Mouse (Mus musculus): ENCODE measurements around the gene Caln1. TPM values are rescaled to one million over a fixed set of nuclear protein-coding genes. Genes with fewer than 3 reads are reported as not detected.

Caln1 gene
- polyA plus RNA-seq, 1 experiment from 2014 or later, result not detected

- 74% methylated on average over 6 of the region's 7 CpGs for WGBS (ENCODE audit: missing documents)
- no peak overlapping the region for H3K27ac ChIP-seq
- H3K4me3 ChIP-seq (ENCODE audit: inconsistent target), result no peak overlapping the region
- H3K36me3 ChIP-seq (ENCODE audit: inconsistent target), result no peaks in the 10 kb centered on the region
- H3K79me2 ChIP-seq (ENCODE audit: inconsistent target), result no peaks in the 10 kb centered on the region
Measured at GRCm38 (mm10) chr5:130355223-130355622, 14.0 kb upstream of the Caln1 start.

DNA sequence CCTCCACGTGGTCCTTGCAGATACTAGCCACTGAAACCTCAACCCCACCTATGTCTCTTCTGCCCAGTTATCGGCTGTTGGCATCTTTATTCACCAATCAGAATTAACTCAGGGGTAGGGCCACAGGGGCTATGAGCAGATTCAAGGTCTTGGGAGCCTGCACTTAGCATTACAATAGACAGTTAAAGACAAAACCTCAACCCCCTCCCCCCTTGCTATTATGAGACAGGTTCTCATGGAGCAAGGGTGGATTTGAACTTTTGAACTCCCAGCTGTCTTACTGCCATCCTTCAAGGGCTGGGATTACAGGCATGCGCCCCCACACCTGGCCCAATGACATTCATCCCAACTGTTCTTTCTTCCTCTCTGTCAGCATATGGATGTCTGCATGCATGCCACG is 6.1 kb upstream of the Caln1 start:
- 68% methylated on average over 4 of the region's 4 CpGs for WGBS (ENCODE audit: missing documents)
- no peak overlapping the region for H3K27ac ChIP-seq
- no peaks in the 10 kb centered on the region for H3K36me3 ChIP-seq (ENCODE audit: inconsistent target)
- H3K79me2 ChIP-seq (ENCODE audit: inconsistent target), result no peaks in the 10 kb centered on the region
- no peak overlapping the region for H3K4me3 ChIP-seq (ENCODE audit: inconsistent target)

DNA sequence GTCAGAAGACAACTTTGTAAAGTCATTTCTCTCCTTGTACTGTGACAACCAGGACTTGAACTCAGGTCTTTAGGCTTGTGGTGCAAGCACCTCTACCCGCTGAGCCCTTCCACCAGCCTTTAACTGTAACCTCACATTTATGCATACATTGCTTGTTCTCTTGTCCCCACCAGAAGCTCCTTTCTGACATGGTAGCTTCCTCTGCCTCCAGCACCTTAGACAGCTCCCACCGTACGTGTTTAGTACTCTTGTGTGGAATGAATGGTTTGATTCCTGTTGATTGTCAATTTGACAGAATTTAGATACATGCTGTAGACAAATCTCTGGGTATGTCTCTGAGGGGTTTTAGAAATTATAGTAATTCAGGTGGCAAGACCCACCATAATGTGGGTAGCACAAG is 5.5 kb upstream of the Caln1 start:
- H3K27ac ChIP-seq, result no peak overlapping the region
- WGBS (ENCODE audit: missing documents), result 41% methylated on average over 3 of the region's 3 CpGs
- no peak overlapping the region for H3K4me3 ChIP-seq (ENCODE audit: inconsistent target)
- H3K36me3 ChIP-seq (ENCODE audit: inconsistent target), result no peaks in the 10 kb centered on the region
- H3K79me2 ChIP-seq (ENCODE audit: inconsistent target), result no peaks in the 10 kb centered on the region

DNA sequence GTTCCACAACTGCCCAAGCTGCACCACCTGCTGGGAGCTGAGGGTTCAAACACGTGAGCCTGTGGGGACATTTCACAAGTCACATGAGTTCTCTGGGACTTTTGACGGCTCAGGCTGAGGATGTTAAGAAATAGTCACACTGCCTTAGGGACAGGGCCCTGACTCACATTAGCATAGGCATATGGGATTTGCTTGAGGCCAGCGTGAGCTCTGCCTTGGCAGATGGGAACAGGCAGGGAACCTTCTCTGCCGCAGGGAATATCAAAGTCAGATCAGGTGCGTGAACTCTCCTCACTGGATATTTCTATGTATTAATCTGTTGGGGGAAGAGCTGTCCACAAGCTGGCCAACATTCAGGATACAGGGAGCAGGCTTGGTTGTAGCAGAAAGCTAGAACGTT is 1.0 kb upstream of the Caln1 start:
- 81% methylated on average over 6 of the region's 6 CpGs for WGBS (ENCODE audit: missing documents)
- H3K27ac ChIP-seq, result no peak overlapping the region
- no peak overlapping the region for H3K4me3 ChIP-seq (ENCODE audit: inconsistent target)
- no peaks in the 10 kb centered on the region for H3K79me2 ChIP-seq (ENCODE audit: inconsistent target)
- H3K36me3 ChIP-seq (ENCODE audit: inconsistent target), result no peaks in the 10 kb centered on the region

GRCm38 (mm10) chr5:130375411-130375810 is 6.2 kb downstream of the Caln1 start:
- Histone ChIP-seq H3K36me3 (ENCODE audit: inconsistent target) (no peaks in the 10 kb centered on the region), H3K27ac (no peak overlapping the region), H3K4me3 (ENCODE audit: inconsistent target) (no peak overlapping the region), H3K79me2 (ENCODE audit: inconsistent target) (no peaks in the 10 kb centered on the region)
- 93% methylated on average over 3 of the region's 3 CpGs for WGBS (ENCODE audit: missing documents)

- no peaks in the 10 kb centered on the region for H3K79me2 ChIP-seq (ENCODE audit: inconsistent target)
- H3K36me3 ChIP-seq (ENCODE audit: inconsistent target), result no peaks in the 10 kb centered on the region
- no peak within 1 kb of the TSS for H3K4me3 ChIP-seq (ENCODE audit: inconsistent target)
- WGBS (ENCODE audit: missing documents), result 11% methylated on average over 13 of the region's 13 CpGs
- H3K27ac ChIP-seq, result no peak within 1 kb of the TSS
Measured at GRCm38 (mm10) chr5:130384222-130384912, 15.1 kb downstream of the Caln1 start, which contains the start of gene A330070K13Rik. A330070K13Rik (minus strand) TSS chr5:130384631.

DNA sequence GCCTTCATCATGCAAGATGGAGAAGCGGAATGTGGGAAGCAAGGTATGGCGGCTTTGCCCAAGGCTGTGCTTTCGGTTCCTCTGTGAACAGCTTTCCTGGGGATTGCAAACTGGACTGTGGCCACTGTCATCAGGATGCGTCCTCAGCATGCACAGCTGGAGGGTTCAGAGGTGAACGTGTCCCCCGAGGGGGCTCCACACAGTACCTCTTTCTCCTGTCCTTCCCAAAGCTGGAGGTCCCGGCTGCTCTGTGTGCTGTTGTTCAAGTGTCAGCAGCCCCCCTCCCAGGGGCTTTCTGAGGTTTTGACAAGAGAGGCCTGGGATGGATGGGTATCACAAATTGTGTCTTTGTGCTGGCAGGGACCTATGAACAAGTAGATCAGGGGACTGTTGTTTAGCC is 17.2 kb downstream of the Caln1 start:
- WGBS (ENCODE audit: missing documents), result 92% methylated on average over 7 of the region's 7 CpGs
- no peak overlapping the region for H3K27ac ChIP-seq
- no peak overlapping the region for H3K4me3 ChIP-seq (ENCODE audit: inconsistent target)

DNA sequence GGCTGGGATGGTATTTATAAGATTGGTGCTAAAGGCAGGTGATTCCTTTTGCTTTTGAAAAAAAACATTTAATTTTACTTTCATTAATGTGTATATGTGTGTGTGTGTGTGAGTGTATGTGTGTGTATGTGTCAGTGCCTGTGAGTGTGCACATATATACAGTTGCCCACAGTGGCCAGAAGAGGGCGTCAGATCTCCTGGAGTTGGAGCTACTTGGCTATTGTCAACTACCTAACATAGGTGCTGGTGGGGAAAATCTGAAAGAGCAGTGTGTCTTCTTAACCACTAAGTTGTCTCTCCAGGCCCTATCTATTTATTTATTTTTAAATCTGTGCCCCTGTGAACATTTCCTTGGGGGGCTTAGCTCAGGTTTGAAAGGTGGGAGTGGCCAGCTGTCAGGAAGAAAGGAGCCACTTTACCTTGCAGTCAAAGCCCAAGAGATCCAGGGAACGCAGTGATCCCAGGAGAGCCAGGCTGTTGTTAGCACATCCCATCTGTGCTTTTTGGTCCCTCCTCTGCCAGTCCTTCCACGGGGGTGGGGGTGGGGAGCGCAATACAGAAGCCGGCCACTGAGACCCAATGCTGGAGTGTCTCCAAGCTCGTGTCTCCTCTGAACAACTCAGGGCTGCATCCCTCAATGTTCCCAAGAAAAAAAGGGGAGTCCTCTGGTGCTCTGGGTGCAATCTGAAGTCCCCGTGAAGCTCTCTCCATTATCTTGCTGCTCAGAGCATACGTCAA is 24.5 kb downstream of the Caln1 start:
- H3K4me3 ChIP-seq (ENCODE audit: inconsistent target), result no peak overlapping the region
- no peak overlapping the region for H3K27ac ChIP-seq
- WGBS (ENCODE audit: missing documents), result 65% methylated on average over 8 of the region's 8 CpGs
- H3K79me2 ChIP-seq (ENCODE audit: inconsistent target), result no peaks in the 10 kb centered on the region
- no peaks in the 10 kb centered on the region for H3K36me3 ChIP-seq (ENCODE audit: inconsistent target)

More for the DNA sequence above, 17.2 kb downstream of the Caln1 start:
- Histone ChIP-seq H3K79me2 (ENCODE audit: inconsistent target) (no peaks in the 10 kb centered on the region), H3K36me3 (ENCODE audit: inconsistent target) (no peaks in the 10 kb centered on the region)

DNA sequence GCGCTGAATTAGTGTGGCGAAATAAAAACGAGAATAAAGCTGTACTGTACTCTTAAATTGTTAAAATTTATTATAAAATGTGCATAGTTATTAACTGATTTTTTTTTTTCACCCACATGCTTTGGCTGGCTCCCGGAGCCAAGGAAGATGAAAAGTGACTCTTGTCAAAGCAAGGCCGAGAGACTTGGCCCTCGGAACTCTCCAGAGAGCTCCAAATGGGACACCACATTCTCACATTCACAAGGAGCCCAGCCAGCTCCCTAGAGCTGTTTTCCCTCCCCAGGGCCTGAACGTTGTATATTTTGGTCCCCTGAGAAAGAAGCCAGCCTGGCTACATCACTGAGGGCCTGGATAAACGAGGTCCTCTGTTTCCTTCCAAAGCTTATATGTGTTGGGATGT is 25.1 kb downstream of the Caln1 start:
- Histone ChIP-seq H3K4me3 (ENCODE audit: inconsistent target) (no peak overlapping the region), H3K79me2 (ENCODE audit: inconsistent target) (no peaks in the 10 kb centered on the region), H3K36me3 (ENCODE audit: inconsistent target) (no peaks in the 10 kb centered on the region), H3K27ac (no peak overlapping the region)
- 80% methylated on average over 8 of the region's 8 CpGs for WGBS (ENCODE audit: missing documents)

- no peaks in the 10 kb centered on the region for H3K36me3 ChIP-seq (ENCODE audit: inconsistent target)
- 81% methylated on average over 6 of the region's 6 CpGs for WGBS (ENCODE audit: missing documents)
- H3K4me3 ChIP-seq (ENCODE audit: inconsistent target), result no peak overlapping the region
- no peak overlapping the region for H3K27ac ChIP-seq
- no peaks in the 10 kb centered on the region for H3K79me2 ChIP-seq (ENCODE audit: inconsistent target)
Measured at GRCm38 (mm10) chr5:130395142-130395541, 25.9 kb downstream of the Caln1 start.

DNA sequence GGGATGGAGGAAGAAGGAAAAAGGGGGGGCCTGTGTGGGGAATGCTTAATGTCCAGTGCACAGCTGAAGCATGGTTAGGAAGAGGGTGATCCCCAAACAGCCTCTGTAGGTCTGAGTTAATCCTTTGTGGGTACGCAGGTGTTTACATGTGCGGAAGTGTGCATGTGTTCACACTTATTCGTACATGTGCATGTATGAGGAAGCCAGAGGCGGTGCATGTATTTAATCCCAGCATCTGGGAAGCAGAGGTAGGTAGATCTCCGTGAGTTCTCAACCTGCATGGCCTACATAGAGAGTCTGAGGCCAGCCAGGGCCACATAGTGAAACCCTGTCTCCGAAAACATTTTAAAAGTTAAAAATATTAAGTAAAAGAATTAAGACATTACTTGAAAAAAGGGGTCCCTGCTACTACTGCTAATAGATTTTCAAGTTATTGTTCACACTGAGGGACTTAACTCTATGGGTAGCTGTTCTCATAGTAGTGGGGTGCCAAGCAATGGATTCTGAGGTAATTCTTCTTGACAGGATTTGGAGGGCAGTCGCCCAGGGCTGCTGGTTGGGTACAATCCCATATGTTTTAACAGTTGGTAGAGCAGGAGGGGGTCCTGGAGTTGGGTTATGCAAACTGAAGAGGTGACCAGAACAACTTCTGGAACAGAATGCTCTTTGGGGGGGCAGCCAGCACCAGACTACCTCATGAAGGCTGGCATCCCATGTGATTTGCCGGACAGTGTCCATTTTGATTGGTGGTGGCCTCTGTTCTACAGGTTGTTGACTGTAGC is 31.1 kb downstream of the Caln1 start:
- H3K27ac ChIP-seq, result no peak overlapping the region
- 83% methylated on average over 8 of the region's 8 CpGs for WGBS (ENCODE audit: missing documents)
- H3K4me3 ChIP-seq (ENCODE audit: inconsistent target), result no peak overlapping the region
- H3K36me3 ChIP-seq (ENCODE audit: inconsistent target), result no peaks in the 10 kb centered on the region
- H3K79me2 ChIP-seq (ENCODE audit: inconsistent target), result no peaks in the 10 kb centered on the region

DNA sequence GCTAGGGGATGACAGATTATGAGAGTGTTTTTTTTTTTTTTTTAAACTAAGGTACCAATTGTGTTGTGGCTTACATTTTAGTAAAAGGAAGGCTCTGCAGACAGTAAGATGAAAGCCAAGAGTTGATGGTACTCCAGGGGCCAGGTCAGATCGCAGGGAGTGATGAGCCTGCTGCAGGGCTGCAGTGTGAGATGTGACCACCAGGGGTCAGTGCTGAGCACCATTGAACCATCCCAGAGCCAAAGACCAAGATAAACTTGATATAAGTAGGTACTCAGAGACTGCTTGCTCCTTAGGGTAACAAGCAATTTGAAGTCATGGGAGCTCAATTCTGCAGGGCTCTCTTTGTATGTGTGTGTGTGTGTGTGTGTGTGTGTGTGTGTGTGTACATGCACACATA is 35.9 kb downstream of the Caln1 start:
- 36% methylated on average over 1 of the region's 1 CpGs for WGBS (ENCODE audit: missing documents)

DNA sequence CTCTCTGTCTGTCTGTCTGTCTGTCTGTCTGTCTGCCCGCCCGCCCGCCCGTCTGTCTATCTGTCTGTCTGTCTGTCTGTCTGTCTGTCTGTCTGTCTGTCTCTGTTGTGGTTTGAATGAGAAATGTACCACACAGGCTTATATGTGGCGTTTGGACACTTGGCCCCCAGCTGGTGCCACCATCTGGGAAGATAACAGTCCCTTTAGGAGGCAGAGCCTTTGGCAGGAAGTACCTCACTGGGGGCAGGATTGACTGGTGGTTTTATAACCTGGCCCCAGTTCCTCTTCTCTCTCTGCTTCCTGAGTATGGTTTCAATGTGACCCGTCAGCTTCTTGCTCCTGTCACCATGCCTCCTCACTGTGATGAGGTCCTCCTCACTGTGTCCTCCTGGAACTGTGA is 40.5 kb downstream of the Caln1 start:
- Histone ChIP-seq H3K79me2 (ENCODE audit: inconsistent target) (no peaks in the 10 kb centered on the region), H3K36me3 (ENCODE audit: inconsistent target) (no peaks in the 10 kb centered on the region), H3K4me3 (ENCODE audit: inconsistent target) (no peak overlapping the region), H3K27ac (no peak overlapping the region)
- WGBS (ENCODE audit: missing documents), result 91% methylated on average over 6 of the region's 6 CpGs

More for the DNA sequence above, 35.9 kb downstream of the Caln1 start:
- Histone ChIP-seq H3K79me2 (ENCODE audit: inconsistent target) (no peaks in the 10 kb centered on the region), H3K27ac (no peak overlapping the region), H3K4me3 (ENCODE audit: inconsistent target) (no peak overlapping the region), H3K36me3 (ENCODE audit: inconsistent target) (no peaks in the 10 kb centered on the region)

DNA sequence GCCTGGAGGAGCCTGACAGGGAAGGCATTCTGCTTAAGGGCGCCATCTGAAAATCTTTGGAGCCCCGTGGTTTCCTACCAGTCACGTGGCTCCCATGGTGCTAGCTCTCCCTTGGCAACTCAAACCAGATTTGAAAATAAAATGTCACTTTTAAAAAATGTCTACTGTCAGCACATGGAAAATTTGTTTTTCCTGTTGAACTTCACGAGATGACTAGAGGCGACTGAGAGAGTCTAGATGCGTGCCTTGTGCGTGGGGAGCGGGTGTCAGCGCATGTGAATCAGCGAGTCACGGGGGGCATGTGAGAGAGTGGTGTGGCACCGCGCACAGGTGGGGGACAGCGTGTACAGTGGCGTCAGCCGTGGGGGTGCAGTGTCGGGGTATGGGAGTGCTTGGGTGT is 42.3 kb downstream of the Caln1 start:
- Histone ChIP-seq H3K4me3 (ENCODE audit: inconsistent target) (no peak overlapping the region), H3K27ac (no peak overlapping the region), H3K36me3 (ENCODE audit: inconsistent target) (no peaks in the 10 kb centered on the region), H3K79me2 (ENCODE audit: inconsistent target) (no peaks in the 10 kb centered on the region)
- 92% methylated on average over 17 of the region's 17 CpGs for WGBS (ENCODE audit: missing documents)

DNA sequence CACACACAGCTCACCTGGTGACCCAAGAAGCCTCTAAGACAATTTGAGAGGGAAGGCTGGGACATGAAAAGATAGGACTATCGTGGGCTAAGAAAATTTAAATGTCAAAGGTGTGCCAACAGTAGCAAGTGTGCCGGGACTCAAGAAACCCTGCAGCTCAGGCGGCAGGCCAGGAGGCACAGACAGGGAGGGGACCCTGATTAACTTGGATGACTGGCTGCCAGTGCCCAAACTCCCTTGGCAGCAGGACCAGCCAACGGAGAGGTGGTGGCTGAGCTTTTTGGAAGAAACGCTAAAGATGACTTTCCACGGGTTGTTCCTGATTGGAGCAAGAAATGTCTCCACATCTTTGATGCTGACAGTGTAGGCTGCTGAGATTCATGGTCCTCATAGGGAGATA is 78.2 kb downstream of the Caln1 start:
- no peak overlapping the region for H3K27ac ChIP-seq
- H3K4me3 ChIP-seq (ENCODE audit: inconsistent target), result no peak overlapping the region
- H3K79me2 ChIP-seq (ENCODE audit: inconsistent target), result no peaks in the 10 kb centered on the region
- no peaks in the 10 kb centered on the region for H3K36me3 ChIP-seq (ENCODE audit: inconsistent target)
- WGBS (ENCODE audit: missing documents), result 43% methylated on average over 6 of the region's 6 CpGs
